Mouse (Mus musculus) megakaryocyte-erythroid progenitor cell, adult 5-6 weeks (primary cell): ENCODE results near the gene Ccndbp1. TPM values are rescaled to one million over a fixed set of nuclear protein-coding genes. Genes with fewer than 3 reads are reported as not detected.
"Not testable (repeated sequence)": the region's sequence is repeated elsewhere in the genome, so short reads cannot be mapped to it uniquely, and the experiment has no call there.

Source experiments
- ATAC-seq: replicated peaks from 2 replicates; pipeline ENCODE4 v1.8.0; 2016; ENCODE audit warnings: mild to moderate bottlenecking, inconsistent platforms; ENCODE audit not compliant: severe bottlenecking, poor library complexity, low FRiP score, low TSS enrichment
- total RNA-seq, 2 experiments: library from RNA; stranded (forward) in 1 of 2; stranded (reverse) in 1 of 2; fragments of 200-1000, 215-1000 nt in 1 of 2; fragments of >200 nt in 1 of 2; fragmentation: Nextera tagmentation in 1 of 2; gene quantifications; 2 replicates each; pipeline ENCODE4 v1.2.3; 2014 to 2017

Gene Ccndbp1
- total RNA-seq, 2 experiments from 2014 or later, result 28.9 to 52.3 TPM

GRCm38 (mm10) chr2:120991196-120991595 is 17.0 kb upstream of the Ccndbp1 start:
- no peak; the same call in 1 of the 2 replicates for ATAC-seq

- ATAC-seq, result not testable (repeated sequence)
Observed at GRCm38 (mm10) chr2:120996607-120997006, 11.6 kb upstream of the Ccndbp1 start.

- peak; percentile 83 for ATAC-seq
Observed at GRCm38 (mm10) chr2:120998863-120999262, 9.3 kb upstream of the Ccndbp1 start.

GRCm38 (mm10) chr2:121003586-121003985 is 4.6 kb upstream of the Ccndbp1 start:
- no peak for ATAC-seq

- no peak for ATAC-seq
Observed at GRCm38 (mm10) chr2:121004018-121004811, 4.0 kb upstream of the Ccndbp1 start.

- ATAC-seq, result no peak
Observed at GRCm38 (mm10) chr2:121006986-121007385, 1.2 kb upstream of the Ccndbp1 start.

GRCm38 (mm10) chr2:121008664-121009007 is 433 bp downstream of the Ccndbp1 start:
- ATAC-seq, result no peak

GRCm38 (mm10) chr2:121009071-121009677 is 971 bp downstream of the Ccndbp1 start:
- ATAC-seq, result no peak

- no peak for ATAC-seq
Observed at GRCm38 (mm10) chr2:121012676-121013075, 4.5 kb downstream of the Ccndbp1 start.

GRCm38 (mm10) chr2:121015507-121015906 is 7.3 kb downstream of the Ccndbp1 start:
- ATAC-seq, result no peak

GRCm38 (mm10) chr2:121016226-121016625 is 8.0 kb downstream of the Ccndbp1 start:
- no peak for ATAC-seq

- ATAC-seq, result no peak
Observed at GRCm38 (mm10) chr2:121017151-121017550, 8.9 kb downstream of the Ccndbp1 start.

GRCm38 (mm10) chr2:121022918-121023317 is 14.7 kb downstream of the Ccndbp1 start:
- no peak for ATAC-seq

- ATAC-seq, result peak; percentile 97
Observed at GRCm38 (mm10) chr2:121036733-121037341, 28.6 kb downstream of the Ccndbp1 start, which contains the start of gene Epb42. TSS of gene Epb42 (minus strand) at chr2:121037072.

- not testable (repeated sequence) for ATAC-seq
Observed at GRCm38 (mm10) chr2:121038851-121039250, 30.6 kb downstream of the Ccndbp1 start.

GRCm38 (mm10) chr2:121039382-121039781 is 31.2 kb downstream of the Ccndbp1 start:
- ATAC-seq, result no peak

GRCm38 (mm10) chr2:121041098-121041497 is 32.9 kb downstream of the Ccndbp1 start:
- peak; percentile 39; the same call in 1 of the 2 replicates for ATAC-seq

- ATAC-seq, result no peak
Observed at GRCm38 (mm10) chr2:121045653-121046052, 37.5 kb downstream of the Ccndbp1 start.

GRCm38 (mm10) chr2:121052176-121052575 is 44.0 kb downstream of the Ccndbp1 start:
- ATAC-seq, result no peak

- no peak for ATAC-seq
Observed at GRCm38 (mm10) chr2:121054060-121054459, 45.9 kb downstream of the Ccndbp1 start.
